Mouse (Mus musculus) heart, adult 11 months (tissue): ENCODE data around the gene Map4k2.

Experiments
- DNase-seq: peaks from one replicate; pipeline ENCODE4 v3.0.0; 2022

The Map4k2 gene

DNA sequence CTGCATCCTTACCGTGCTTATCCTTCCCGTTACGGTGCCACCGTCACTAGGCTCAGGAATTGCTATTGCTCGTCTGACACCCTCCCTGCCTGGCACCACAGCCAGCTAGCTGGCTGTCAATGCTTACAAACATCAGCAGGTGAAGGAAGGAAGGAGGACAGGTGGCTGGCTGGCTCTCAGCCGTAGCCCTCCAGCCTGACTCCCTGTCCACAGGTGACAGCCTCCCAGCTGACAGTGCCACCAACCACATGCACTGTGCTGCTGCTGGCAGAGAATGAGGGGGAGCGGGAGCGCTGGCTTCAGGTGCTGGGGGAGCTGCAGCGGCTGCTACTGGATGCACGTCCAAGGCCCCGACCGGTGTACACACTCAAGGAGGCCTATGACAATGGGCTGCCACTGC, 22.8 kb upstream of the Map4k2 start:
- no peak for DNase-seq

- no peak for DNase-seq
These were observed 19.6 kb upstream of the Map4k2 start for GRCm38 (mm10) chr19:6321358-6321757.

GRCm38 (mm10) chr19:6321786-6322621, 18.9 kb upstream of the Map4k2 start:
- peak; percentile 98 for DNase-seq

DNA sequence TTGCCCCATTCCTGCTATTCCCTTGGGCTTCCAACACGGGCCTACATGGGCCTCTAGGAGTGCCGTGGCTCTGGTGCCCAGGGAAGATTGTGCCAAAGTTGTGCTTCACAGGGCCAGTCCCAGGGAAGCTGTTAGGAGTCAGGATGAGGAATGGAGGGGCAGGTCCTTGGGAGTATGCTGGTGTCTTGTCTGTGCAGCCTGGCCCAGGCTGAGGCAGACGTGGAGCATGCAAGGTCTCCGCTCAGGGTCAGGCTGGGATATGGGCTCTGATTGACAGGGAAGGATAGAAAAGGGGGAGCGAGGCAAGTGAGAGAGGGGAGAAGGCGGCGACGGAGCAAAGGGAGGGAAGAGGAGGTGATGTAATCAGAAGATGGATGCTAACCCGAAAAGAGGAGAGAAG, 16.2 kb upstream of the Map4k2 start:
- no peak for DNase-seq

GRCm38 (mm10) chr19:6331178-6331577, 9.8 kb upstream of the Map4k2 start:
- no peak for DNase-seq

DNA sequence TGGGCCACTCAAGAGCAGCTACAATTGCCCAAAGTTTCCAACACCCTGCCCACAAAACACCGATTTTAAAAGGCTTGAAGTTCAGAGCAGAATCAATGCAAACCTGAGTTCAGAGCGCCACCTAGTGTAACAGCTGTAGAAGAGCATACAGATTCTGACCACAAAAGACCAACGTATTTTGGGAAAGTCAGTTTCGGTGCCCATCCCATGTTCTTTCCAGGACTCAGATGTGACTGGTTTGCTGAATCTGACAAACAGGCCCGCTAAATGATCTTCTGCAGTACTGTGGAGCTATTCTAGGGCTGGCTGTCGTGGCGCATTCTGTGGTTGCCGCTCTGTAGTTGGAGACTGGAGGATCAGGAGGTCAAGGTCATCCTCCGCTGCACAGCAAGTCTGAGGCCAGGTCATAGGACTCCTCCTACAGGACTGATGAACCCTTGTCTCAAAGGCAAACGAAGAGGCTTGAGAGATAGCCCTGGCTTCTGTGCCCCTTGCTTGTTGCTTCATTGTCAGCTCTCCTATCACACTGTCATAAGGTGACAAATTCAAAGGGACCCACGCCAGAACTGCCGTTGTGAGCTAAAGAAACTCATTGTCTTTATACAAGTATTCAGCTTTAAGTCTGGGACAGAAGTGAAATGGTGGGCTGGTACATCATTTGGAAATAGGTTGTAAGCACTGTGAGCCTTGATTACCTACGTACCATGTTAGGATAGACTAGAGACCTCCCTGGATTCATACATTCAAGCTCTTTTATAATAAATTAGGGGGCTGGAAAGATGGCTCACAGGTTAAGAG, 9.0 kb upstream of the Map4k2 start:
- DNase-seq, result no peak

DNA sequence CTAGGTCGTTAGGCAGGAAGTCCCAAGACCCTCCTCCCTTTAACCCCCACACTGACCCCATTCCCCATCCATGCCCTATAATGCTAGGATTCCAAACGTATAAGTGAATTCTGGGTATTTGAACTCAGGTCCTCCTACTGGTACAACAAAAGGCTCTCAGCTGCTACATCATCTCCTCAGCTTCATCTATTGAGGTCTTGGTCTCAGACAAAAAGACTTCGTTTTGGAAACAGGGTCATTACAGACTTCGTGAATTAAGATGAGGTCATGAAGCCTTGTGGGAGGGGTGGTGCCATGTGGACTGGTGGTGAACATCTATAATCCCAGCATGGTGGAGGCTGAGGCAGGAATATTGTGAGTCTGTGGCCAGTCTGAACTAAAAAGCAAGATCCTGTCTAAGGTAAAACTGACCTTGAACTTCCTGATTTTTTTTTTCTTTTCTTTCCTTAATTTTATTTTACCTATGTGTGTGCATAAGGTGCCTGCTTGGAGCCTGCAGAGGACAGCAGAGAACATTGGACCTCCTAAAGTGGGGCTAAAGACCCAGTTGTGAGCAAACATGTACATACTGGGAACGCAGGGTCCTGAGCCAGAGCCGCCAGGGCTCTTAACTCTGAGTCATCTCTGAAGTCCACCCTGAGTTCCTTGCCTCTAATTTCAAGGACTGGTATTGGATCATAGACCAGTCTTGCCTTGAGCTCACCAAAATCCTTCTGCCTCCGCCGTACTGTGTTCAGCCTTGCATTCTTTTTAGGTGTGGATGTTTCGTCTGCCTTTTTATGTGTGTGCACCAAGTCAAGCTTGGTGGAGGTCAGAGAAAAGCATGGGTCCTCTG, 7.0 kb upstream of the Map4k2 start:
- DNase-seq, result no peak

- peak; percentile 100 for DNase-seq
These were observed 6.1 kb upstream of the Map4k2 start, which contains the start of gene Men1 for GRCm38 (mm10) chr19:6334673-6335457. Gene Men1 (plus strand): TSS chr19:6334979.

DNA sequence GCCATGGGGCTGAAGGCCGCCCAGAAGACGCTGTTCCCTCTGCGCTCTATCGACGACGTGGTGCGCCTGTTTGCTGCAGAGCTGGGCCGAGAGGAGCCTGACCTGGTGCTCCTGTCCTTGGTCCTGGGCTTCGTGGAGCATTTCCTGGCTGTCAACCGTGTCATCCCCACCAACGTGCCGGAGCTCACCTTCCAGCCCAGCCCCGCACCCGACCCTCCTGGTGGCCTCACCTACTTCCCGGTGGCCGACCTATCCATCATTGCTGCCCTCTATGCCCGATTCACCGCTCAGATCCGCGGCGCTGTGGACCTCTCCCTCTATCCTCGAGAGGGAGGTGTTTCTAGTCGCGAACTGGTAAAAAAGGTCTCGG, 5.5 kb upstream of the Map4k2 start:
- peak; percentile 96 for DNase-seq

DNA sequence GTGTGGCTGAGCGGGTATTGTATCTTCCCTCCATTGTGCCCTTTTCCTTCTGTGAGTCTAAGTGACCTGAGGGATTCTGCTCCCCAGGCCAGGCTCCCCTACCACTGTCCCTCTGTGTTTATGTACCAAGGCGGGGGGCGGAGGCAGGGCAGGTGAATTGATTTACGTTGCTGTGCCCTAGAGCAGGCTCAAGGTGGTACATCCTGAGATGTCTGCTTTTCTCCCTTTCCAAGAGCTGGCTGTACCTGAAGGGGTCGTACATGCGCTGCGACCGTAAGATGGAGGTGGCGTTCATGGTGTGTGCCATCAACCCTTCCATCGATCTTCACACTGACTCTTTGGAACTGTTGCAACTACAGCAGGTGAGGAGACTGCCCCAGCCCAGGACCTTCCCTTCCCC, 4.0 kb upstream of the Map4k2 start:
- DNase-seq, result no peak

DNA sequence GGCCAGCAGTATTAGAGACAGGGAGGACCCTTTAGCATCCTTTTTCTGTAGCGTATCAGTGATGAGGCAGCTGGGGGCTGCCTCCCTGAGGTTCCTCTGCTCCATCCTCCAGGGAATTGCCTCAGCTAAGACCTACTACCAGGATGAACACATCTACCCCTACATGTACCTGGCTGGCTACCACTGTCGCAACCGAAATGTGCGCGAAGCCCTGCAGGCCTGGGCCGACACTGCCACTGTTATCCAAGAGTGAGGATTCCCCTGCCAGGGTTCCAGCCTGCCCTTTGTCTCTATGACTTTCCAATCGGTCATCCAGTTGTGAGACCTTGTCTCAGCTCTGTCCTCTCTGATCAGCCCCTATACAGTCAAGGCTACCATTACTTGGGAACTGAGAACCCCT, 2.8 kb upstream of the Map4k2 start:
- DNase-seq, result peak; percentile 93

GRCm38 (mm10) chr19:6338716-6339115, 2.2 kb upstream of the Map4k2 start:
- DNase-seq, result peak; percentile 92

DNA sequence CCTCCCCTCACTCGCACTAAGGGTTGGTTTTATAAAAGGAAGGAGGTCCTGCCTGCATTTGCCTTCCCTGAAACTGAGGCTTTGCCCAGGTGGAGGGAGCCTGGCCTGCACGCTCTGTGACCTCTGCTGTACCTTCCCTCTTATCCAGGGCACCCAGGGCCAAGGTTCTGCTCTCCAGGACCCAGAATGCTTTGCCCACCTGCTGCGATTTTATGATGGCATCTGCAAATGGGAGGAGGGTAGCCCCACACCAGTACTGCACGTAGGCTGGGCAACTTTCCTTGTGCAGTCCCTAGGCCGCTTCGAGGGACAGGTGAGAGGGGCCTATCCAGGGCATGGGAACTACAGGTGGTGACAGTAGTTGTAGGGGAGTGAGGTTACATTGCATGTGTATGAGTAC, 1.7 kb upstream of the Map4k2 start:
- DNase-seq, result peak; percentile 95

GRCm38 (mm10) chr19:6339890-6340504, 938 bp upstream of the Map4k2 start:
- DNase-seq, result peak; percentile 99

DNA sequence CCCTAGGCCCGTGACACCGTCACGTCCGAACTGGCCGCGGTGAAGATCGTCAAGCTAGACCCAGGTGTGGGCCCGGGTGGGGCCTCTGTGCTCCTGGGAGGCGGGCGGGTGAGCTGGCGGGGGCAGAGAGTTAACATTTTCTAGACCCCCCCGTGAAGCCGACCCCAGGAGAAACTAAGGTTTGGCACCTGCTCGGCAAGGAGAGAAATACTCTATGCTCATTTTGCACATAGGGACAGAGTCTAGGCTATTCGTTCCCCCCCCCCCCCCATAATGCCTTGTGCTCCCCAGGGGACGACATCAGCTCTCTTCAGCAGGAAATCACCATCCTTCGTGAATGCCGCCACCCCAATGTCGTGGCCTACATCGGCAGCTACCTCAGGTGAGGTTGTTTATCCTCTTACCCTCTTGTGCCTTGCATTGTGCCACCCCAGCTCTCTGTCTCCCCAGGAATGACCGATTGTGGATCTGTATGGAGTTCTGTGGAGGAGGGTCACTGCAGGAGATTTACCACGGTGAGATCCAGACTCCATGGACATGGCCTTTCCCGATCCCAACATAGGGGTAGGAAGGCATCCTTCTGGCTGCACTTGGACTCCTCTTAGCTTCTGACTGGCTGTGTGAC, 630 bp downstream of the Map4k2 start:
- DNase-seq, result peak; percentile 96

- DNase-seq, result peak; percentile 97
These were observed 1.5 kb downstream of the Map4k2 start for GRCm38 (mm10) chr19:6342276-6342933.

- peak; percentile 95 for DNase-seq
These were observed 2.4 kb downstream of the Map4k2 start for GRCm38 (mm10) chr19:6343066-6343925.

DNA sequence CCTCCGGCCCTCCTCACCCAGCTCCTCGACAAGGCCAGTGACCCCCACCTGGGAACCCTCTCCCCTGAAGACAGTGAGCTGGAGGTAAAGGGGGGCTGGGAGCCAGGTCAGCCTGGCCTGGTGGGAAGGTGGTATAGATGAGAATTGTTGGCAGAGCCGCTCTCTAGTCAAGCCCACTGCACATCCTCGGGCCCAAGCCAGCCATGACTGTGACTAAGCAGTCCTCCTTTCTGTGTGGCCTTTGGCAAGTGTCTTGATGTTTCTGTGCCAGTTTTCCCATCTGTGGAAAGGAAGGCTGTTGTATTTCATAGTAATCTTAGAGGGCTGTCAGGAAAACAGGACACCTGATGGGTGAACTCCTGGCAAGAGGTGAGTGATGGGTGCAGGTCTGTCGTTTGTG, 3.1 kb downstream of the Map4k2 start:
- DNase-seq, result peak; percentile 95

GRCm38 (mm10) chr19:6346023-6346422, 5.1 kb downstream of the Map4k2 start:
- peak; percentile 91 for DNase-seq

DNA sequence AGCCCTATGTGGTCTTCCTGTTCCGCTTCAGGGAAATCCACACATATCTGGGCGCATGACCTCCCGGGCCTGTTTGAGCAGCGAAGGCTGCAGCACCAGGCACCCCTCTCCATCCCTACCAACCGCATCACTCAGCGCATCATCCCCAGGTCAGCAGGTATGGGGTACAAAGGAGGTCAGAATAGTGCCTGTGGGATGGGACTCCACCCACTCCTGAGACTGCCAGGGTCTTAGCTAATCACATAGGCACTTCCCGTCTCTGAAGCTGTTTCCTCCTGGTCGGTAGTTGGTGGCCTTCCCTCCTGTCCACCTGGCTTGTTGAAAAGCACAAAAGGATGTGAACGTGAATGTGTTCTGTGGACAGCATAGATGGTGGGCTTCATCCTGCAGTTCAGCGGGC, 5.7 kb downstream of the Map4k2 start:
- DNase-seq, result peak; percentile 96
